Mouse (Mus musculus): ENCODE data around the gene Acvr2a. TPM values are rescaled to one million over a fixed set of nuclear protein-coding genes. Genes with fewer than 3 reads are reported as not detected.
A peak's percentile ranks its signal among the peaks of the same experiment; 100 is the strongest.

Gene Acvr2a
- polyA plus RNA-seq, 1 experiment from 2014 or later: 41.2 TPM

- Histone ChIP-seq H3K27ac (no peak overlapping the region), H3K4me3 (replicated peaks) (no peak overlapping the region), H3K9me3 (no peaks in the 10 kb centered on the region), H3K36me3 (peaks cover 24% of the 10 kb centered on the region), H3K27me3 (no peaks in the 10 kb centered on the region), H3K4me1 (replicated peaks) (no peaks in the 10 kb centered on the region), H3K4me2 (replicated peaks) (no peak overlapping the region), H3K9ac (replicated peaks) (no peak overlapping the region)
- WGBS: 69% methylated on average over 1 of the region's 1 CpGs
- ATAC-seq: no peak
Measured at GRCm38 (mm10) chr2:48914185-48914584, 100.3 kb downstream of the Acvr2a start.

- ATAC-seq: no peak
- H3K27me3 ChIP-seq: no peaks in the 10 kb centered on the region
- H3K9ac ChIP-seq (replicated peaks): no peak overlapping the region
- no peaks in the 10 kb centered on the region for H3K4me1 ChIP-seq (replicated peaks)
- no peak overlapping the region for H3K4me2 ChIP-seq (replicated peaks)
- no peak overlapping the region for H3K4me3 ChIP-seq (replicated peaks)
- no peaks in the 10 kb centered on the region for H3K9me3 ChIP-seq
- H3K27ac ChIP-seq: no peak overlapping the region
- peaks cover 24% of the 10 kb centered on the region for H3K36me3 ChIP-seq
Measured at GRCm38 (mm10) chr2:48915832-48916231, 101.9 kb downstream of the Acvr2a start.

DNA sequence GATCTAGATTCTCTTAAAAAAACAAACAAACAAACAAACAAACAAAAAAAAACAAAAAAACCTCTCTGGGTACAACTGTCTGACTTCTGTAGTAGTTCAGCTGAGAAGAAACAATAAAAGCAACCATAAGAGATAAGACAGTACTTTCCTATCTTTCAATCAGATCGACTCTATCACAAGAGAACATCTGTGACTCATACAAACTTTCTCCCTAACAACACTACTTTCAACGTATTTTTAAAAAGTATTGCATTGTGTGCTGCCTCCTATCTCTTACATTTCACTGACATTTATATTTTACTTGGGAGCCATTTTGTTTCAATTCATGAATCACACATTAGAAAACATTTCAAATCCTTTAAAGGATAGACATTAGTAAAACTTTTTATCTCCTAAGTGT lies 121.1 kb downstream of the Acvr2a start:
- H3K4me3 ChIP-seq (replicated peaks): no peak overlapping the region
- no peaks in the 10 kb centered on the region for H3K9me3 ChIP-seq
- H3K36me3 ChIP-seq: peaks cover 11% of the 10 kb centered on the region
- no peaks in the 10 kb centered on the region for H3K4me1 ChIP-seq (replicated peaks)
- no peak overlapping the region for H3K27ac ChIP-seq
- no peak overlapping the region for H3K4me2 ChIP-seq (replicated peaks)
- no peaks in the 10 kb centered on the region for H3K27me3 ChIP-seq
- H3K9ac ChIP-seq (replicated peaks): no peak overlapping the region
- ATAC-seq: no peak
- WGBS: 94% methylated on average over 2 of the region's 2 CpGs

DNA sequence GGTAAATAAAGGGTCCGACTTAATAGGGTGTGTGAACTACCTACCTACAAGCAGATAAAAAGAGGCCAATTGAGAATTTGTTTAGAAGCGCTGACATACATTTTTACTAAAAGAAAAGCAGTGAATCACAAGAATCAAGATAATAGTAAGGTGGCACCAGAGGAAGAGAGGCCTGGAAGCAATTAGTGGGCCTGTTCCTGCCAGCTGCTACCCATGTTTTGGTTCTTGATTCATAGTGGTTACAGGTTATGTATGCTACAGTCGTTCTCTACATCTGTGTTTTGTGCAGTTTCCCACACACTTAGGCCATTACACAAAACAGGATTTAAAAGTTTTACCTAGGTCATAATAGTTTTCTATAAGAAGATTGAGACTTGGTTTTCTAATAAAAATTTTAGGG lies 133.9 kb downstream of the Acvr2a start:
- peaks cover 22% of the 10 kb centered on the region for H3K4me1 ChIP-seq (replicated peaks)
- ATAC-seq: no peak
- 82% methylated on average over 3 of the region's 3 CpGs for WGBS
- H3K27me3 ChIP-seq: no peaks in the 10 kb centered on the region
- no peaks in the 10 kb centered on the region for H3K9me3 ChIP-seq
- no peaks in the 10 kb centered on the region for H3K36me3 ChIP-seq
- H3K9ac ChIP-seq (replicated peaks): peak overlapping the region; percentile 94; the same call in 1 of the 2 replicates
- H3K27ac ChIP-seq: no peak overlapping the region
- H3K4me2 ChIP-seq (replicated peaks): peak overlapping the region; percentile 88
- peak overlapping the region; percentile 92 for H3K4me3 ChIP-seq (replicated peaks)

- peak within 1 kb of the TSS; percentile 94 for H3K9ac ChIP-seq (replicated peaks)
- H3K4me1 ChIP-seq (replicated peaks): peaks cover 22% of the 10 kb centered on the region
- H3K9me3 ChIP-seq: no peaks in the 10 kb centered on the region
- H3K36me3 ChIP-seq: no peaks in the 10 kb centered on the region
- H3K4me3 ChIP-seq (replicated peaks): peak within 1 kb of the TSS; percentile 92
- H3K27me3 ChIP-seq: no peaks in the 10 kb centered on the region
- ATAC-seq: peak; percentile 98
- H3K4me2 ChIP-seq (replicated peaks): peak within 1 kb of the TSS; percentile 88
- peak within 1 kb of the TSS; percentile 96 for H3K27ac ChIP-seq
- under 1% methylated on average over 49 of the region's 49 CpGs for WGBS
Measured at GRCm38 (mm10) chr2:48948841-48949584, 135.1 kb downstream of the Acvr2a start, which contains the start of gene Mbd5. Gene Mbd5, plus strand, starts transcription at chr2:48949508.

- H3K27me3 ChIP-seq: no peaks in the 10 kb centered on the region
- peak; percentile 80 for ATAC-seq
- WGBS: 1% methylated on average over 9 of the region's 9 CpGs
- H3K4me2 ChIP-seq (replicated peaks): peak overlapping the region; percentile 60
- H3K27ac ChIP-seq: peak overlapping the region; percentile 96
- H3K9ac ChIP-seq (replicated peaks): peak overlapping the region; percentile 85
- H3K4me3 ChIP-seq (replicated peaks): peak overlapping the region; percentile 92
- no peaks in the 10 kb centered on the region for H3K9me3 ChIP-seq
- H3K36me3 ChIP-seq: no peaks in the 10 kb centered on the region
- H3K4me1 ChIP-seq (replicated peaks): peaks cover 22% of the 10 kb centered on the region
Measured at GRCm38 (mm10) chr2:48949743-48950251, 135.9 kb downstream of the Acvr2a start.

GRCm38 (mm10) chr2:48950252-48950315 lies 136.2 kb downstream of the Acvr2a start, which contains the start of gene Orc4:
Gene Orc4, minus strand, starts transcription at chr2:48950277.
- 0% methylated on average over 2 of the region's 2 CpGs for WGBS

DNA sequence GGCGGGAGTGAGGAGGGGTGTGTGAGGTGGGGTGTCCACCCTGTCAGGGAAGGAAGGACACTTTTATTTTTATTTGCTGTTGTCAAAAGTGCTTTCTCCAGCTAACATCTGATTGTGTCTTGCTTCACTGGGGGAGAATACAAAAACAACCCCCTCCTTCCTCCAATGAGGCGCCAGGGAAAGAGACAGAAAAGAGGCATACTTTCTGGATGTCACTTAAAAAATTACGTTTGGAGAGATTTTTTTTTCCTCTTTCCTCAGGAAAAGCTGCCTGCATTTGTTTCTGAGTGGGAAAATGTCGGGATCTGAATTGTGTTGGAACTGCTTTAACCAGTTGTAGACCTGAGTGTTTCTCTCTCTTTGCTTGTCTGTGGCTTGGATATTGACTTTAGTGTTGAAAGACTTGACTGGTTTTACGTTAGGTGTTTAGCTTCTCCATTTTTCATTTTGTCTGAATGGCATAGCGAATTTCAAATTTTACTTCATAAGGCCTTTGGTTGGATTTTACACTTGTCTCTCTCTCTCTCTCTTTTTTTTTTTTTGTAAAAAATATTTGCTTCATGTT lies 136.5 kb downstream of the Acvr2a start:
- Histone ChIP-seq H3K9ac (replicated peaks) (peak overlapping the region; percentile 85), H3K27me3 (no peaks in the 10 kb centered on the region), H3K36me3 (no peaks in the 10 kb centered on the region), H3K4me1 (replicated peaks) (peaks cover 22% of the 10 kb centered on the region), H3K9me3 (no peaks in the 10 kb centered on the region), H3K27ac (peak overlapping the region; percentile 96), H3K4me2 (replicated peaks) (peak overlapping the region; percentile 60), H3K4me3 (replicated peaks) (peak overlapping the region; percentile 92)
- no peak for ATAC-seq
- WGBS: 12% methylated on average over 5 of the region's 6 CpGs

More at GRCm38 (mm10) chr2:48950252-48950315, 136.2 kb downstream of the Acvr2a start, which contains the start of gene Orc4:
- Histone ChIP-seq H3K36me3 (no peaks in the 10 kb centered on the region), H3K9me3 (no peaks in the 10 kb centered on the region), H3K9ac (replicated peaks) (peak within 1 kb of the TSS; percentile 94), H3K27ac (peak within 1 kb of the TSS; percentile 96), H3K4me2 (replicated peaks) (peak within 1 kb of the TSS; percentile 60), H3K4me3 (replicated peaks) (peak within 1 kb of the TSS; percentile 92), H3K27me3 (no peaks in the 10 kb centered on the region), H3K4me1 (replicated peaks) (peaks cover 22% of the 10 kb centered on the region)
- ATAC-seq: no peak

Other genes starting within 250 kb of the Acvr2a start
- gene Mbd5, start 135.4 kb downstream of the Acvr2a start, polyA plus RNA-seq (2015; fragmentation: Nextera tagmentation; extraction: Ambion mirVana): 40.2 and 41.0 TPM in 2 replicates
- gene Orc4, start 136.2 kb downstream of the Acvr2a start, polyA plus RNA-seq (2015; fragmentation: Nextera tagmentation; extraction: Ambion mirVana): 112 and 115 TPM in 2 replicates

Measured in midbrain, embryonic 13.5 days (tissue).